Mouse (Mus musculus): ENCODE results near the gene Ccr1. TPM values are rescaled to one million over a fixed set of nuclear protein-coding genes. Genes with fewer than 3 reads are reported as not detected.
"Not testable (repeated sequence)": the region's sequence is repeated elsewhere in the genome, so short reads cannot be mapped to it uniquely, and the experiment has no call there.

Ccr1 gene
- total and polyA plus RNA-seq, 2 experiments from 2014 or later = 0.38 to 0.76 TPM

- Histone ChIP-seq H3K27ac (ENCODE audit: low read depth, low read length) (no peak within 1 kb of the TSS), H3K27me3 (ENCODE audit: insufficient read depth, low read length) (no peaks in the 10 kb centered on the region), H3K4me3 (ENCODE audit: low read depth, low read length) (no peak within 1 kb of the TSS), H3K9me3 (ENCODE audit: low read length) (no peaks in the 10 kb centered on the region), H3K36me3 (ENCODE audit: insufficient read depth) (no peaks in the 10 kb centered on the region), H3K4me1 (ENCODE audit: insufficient read depth) (no peaks in the 10 kb centered on the region), H3K4me2 (ENCODE audit: low read depth) (no peak within 1 kb of the TSS), H3K9ac (no peak within 1 kb of the TSS)
- TF ChIP-seq CTCF (IDR thresholded peaks at IDR 0.05; ENCODE audit: low read depth) = no peak
- ATAC-seq (no peak), DNase-seq (no peak)
- 59% methylated on average over 1 of the region's 1 CpGs for WGBS
Observed at GRCm38 (mm10) chr9:123978308-123978707, 9.8 kb upstream of the Ccr1 start, which contains the start of gene Ccr1l1. Ccr1l1 (minus strand) TSS chr9:123978408.

- Histone ChIP-seq H3K27ac (ENCODE audit: low read depth, low read length) (no peak overlapping the region), H3K9me3 (ENCODE audit: low read length) (no peaks in the 10 kb centered on the region), H3K36me3 (ENCODE audit: insufficient read depth) (no peaks in the 10 kb centered on the region), H3K9ac (no peak overlapping the region), H3K4me1 (ENCODE audit: insufficient read depth) (no peaks in the 10 kb centered on the region), H3K4me3 (ENCODE audit: low read depth, low read length) (no peak overlapping the region), H3K4me2 (ENCODE audit: low read depth) (no peak overlapping the region), H3K27me3 (ENCODE audit: insufficient read depth, low read length) (no peaks in the 10 kb centered on the region)
- 81% methylated on average over 9 of the region's 9 CpGs for WGBS
- DNase-seq = no peak
- TF ChIP-seq CTCF (IDR thresholded peaks at IDR 0.05; ENCODE audit: low read depth) = no peak
- ATAC-seq = no peak
Observed at GRCm38 (mm10) chr9:123976876-123977663, 8.6 kb upstream of the Ccr1 start.

GRCm38 (mm10) chr9:123975630-123976029 lies 7.1 kb upstream of the Ccr1 start:
- no peaks in the 10 kb centered on the region for H3K36me3 ChIP-seq (ENCODE audit: insufficient read depth)
- no peaks in the 10 kb centered on the region for H3K4me1 ChIP-seq (ENCODE audit: insufficient read depth)
- no peak for DNase-seq
- no peaks in the 10 kb centered on the region for H3K27me3 ChIP-seq (ENCODE audit: insufficient read depth, low read length)
- TF ChIP-seq CTCF (IDR thresholded peaks at IDR 0.05; ENCODE audit: low read depth) = no peak
- whole genome bisulfite sequencing = 84% methylated on average over 2 of the region's 2 CpGs
- no peak for ATAC-seq
- no peak overlapping the region for H3K27ac ChIP-seq (ENCODE audit: low read depth, low read length)
- no peak overlapping the region for H3K9ac ChIP-seq
- no peaks in the 10 kb centered on the region for H3K9me3 ChIP-seq (ENCODE audit: low read length)
- no peak overlapping the region for H3K4me3 ChIP-seq (ENCODE audit: low read depth, low read length)
- H3K4me2 ChIP-seq (ENCODE audit: low read depth) = no peak overlapping the region

GRCm38 (mm10) chr9:123966858-123967495 lies 1.5 kb downstream of the Ccr1 start:
- not testable (repeated sequence) for H3K4me3 ChIP-seq (ENCODE audit: low read depth, low read length); H3K9me3 ChIP-seq (ENCODE audit: low read length); H3K9ac ChIP-seq; DNase-seq; H3K4me2 ChIP-seq (ENCODE audit: low read depth); H3K27me3 ChIP-seq (ENCODE audit: insufficient read depth, low read length); H3K36me3 ChIP-seq (ENCODE audit: insufficient read depth); H3K27ac ChIP-seq (ENCODE audit: low read depth, low read length); ATAC-seq; H3K4me1 ChIP-seq (ENCODE audit: insufficient read depth)
- 73% methylated on average over 1 of the region's 4 CpGs for WGBS

- Histone ChIP-seq H3K4me3 (ENCODE audit: low read depth, low read length) (no peak overlapping the region), H3K9me3 (ENCODE audit: low read length) (no peaks in the 10 kb centered on the region), H3K9ac (no peak overlapping the region), H3K4me2 (ENCODE audit: low read depth) (no peak overlapping the region), H3K27ac (ENCODE audit: low read depth, low read length) (no peak overlapping the region), H3K36me3 (ENCODE audit: insufficient read depth) (no peaks in the 10 kb centered on the region), H3K27me3 (ENCODE audit: insufficient read depth, low read length) (no peaks in the 10 kb centered on the region), H3K4me1 (ENCODE audit: insufficient read depth) (no peaks in the 10 kb centered on the region)
- no peak for TF ChIP-seq CTCF (IDR thresholded peaks at IDR 0.05; ENCODE audit: low read depth)
- WGBS = 86% methylated on average over 3 of the region's 3 CpGs
- ATAC-seq = no peak
- DNase-seq = no peak
Observed at GRCm38 (mm10) chr9:123964776-123965175, 3.7 kb downstream of the Ccr1 start.

GRCm38 (mm10) chr9:123960161-123960560 lies 8.3 kb downstream of the Ccr1 start:
- DNase-seq = no peak
- WGBS = 74% methylated on average over 1 of the region's 1 CpGs

GRCm38 (mm10) chr9:123957911-123958413 lies 10.5 kb downstream of the Ccr1 start:
- no peaks in the 10 kb centered on the region for H3K4me1 ChIP-seq (ENCODE audit: insufficient read depth)
- WGBS = 82% methylated on average over 3 of the region's 3 CpGs
- H3K4me2 ChIP-seq (ENCODE audit: low read depth) = no peak overlapping the region
- no peaks in the 10 kb centered on the region for H3K9me3 ChIP-seq (ENCODE audit: low read length)
- DNase-seq = no peak
- no peak for TF ChIP-seq CTCF (IDR thresholded peaks at IDR 0.05; ENCODE audit: low read depth)
- ATAC-seq = no peak
- no peaks in the 10 kb centered on the region for H3K27me3 ChIP-seq (ENCODE audit: insufficient read depth, low read length)
- H3K36me3 ChIP-seq (ENCODE audit: insufficient read depth) = no peaks in the 10 kb centered on the region
- H3K9ac ChIP-seq = no peak overlapping the region
- no peak overlapping the region for H3K27ac ChIP-seq (ENCODE audit: low read depth, low read length)
- no peak overlapping the region for H3K4me3 ChIP-seq (ENCODE audit: low read depth, low read length)

More at GRCm38 (mm10) chr9:123960161-123960560, 8.3 kb downstream of the Ccr1 start:
- no peaks in the 10 kb centered on the region for H3K4me1 ChIP-seq (ENCODE audit: insufficient read depth)
- no peak overlapping the region for H3K9ac ChIP-seq
- H3K27ac ChIP-seq (ENCODE audit: low read depth, low read length) = no peak overlapping the region
- no peak overlapping the region for H3K4me2 ChIP-seq (ENCODE audit: low read depth)
- no peaks in the 10 kb centered on the region for H3K36me3 ChIP-seq (ENCODE audit: insufficient read depth)
- ATAC-seq = no peak
- TF ChIP-seq CTCF (IDR thresholded peaks at IDR 0.05; ENCODE audit: low read depth) = no peak
- no peaks in the 10 kb centered on the region for H3K27me3 ChIP-seq (ENCODE audit: insufficient read depth, low read length)
- no peaks in the 10 kb centered on the region for H3K9me3 ChIP-seq (ENCODE audit: low read length)
- H3K4me3 ChIP-seq (ENCODE audit: low read depth, low read length) = no peak overlapping the region

Data from forebrain, postnatal 0 days (tissue).